Mouse (Mus musculus) hindbrain, postnatal 0 days (tissue): Measurements from ENCODE around the gene Nit2. TPM values are rescaled to one million over a fixed set of nuclear protein-coding genes. Genes with fewer than 3 reads are reported as not detected.
"Not testable (repeated sequence)": the region's sequence is repeated elsewhere in the genome, so short reads cannot be mapped to it uniquely, and the experiment has no call there.

Experiments used
- ATAC-seq: fragments of 200-750 bp; cut with Nextera tagmentation; 2 replicates; pipeline ENCODE4 v1.8.0; 2017; ENCODE audit warnings: mild to moderate bottlenecking, moderate TSS enrichment, moderate library complexity
- DNase-seq: peaks from one replicate; pipeline ENCODE4 v3.0.0-alpha.2; 2015; ENCODE audit warnings: low spot score
- H3K27ac ChIP-seq: fragments of 300-500 bp; sonication (generic); 2 replicates; pipeline ENCODE4 v1.5.1; 2014; ENCODE audit warnings: mild to moderate bottlenecking
- H3K27me3 ChIP-seq: fragments of 300-500 bp; sonication (generic); 2 replicates; pipeline ENCODE4 v1.6.1; 2014; ENCODE audit warnings: low read length, mixed read lengths; ENCODE audit not compliant: insufficient read depth
- H3K36me3 ChIP-seq: fragments of 300-500 bp; sonication (generic); 2 replicates; pipeline ENCODE4 v1.6.1; 2014; ENCODE audit warnings: low read length, mixed read lengths; ENCODE audit not compliant: insufficient read depth
- H3K4me1 ChIP-seq: fragments of 300-500 bp; sonication (generic); 2 replicates; pipeline ENCODE4 v1.6.1; 2014; ENCODE audit warnings: antibody characterized with exemption, low read length, mixed read lengths; ENCODE audit not compliant: insufficient read depth
- H3K4me2 ChIP-seq: fragments of 300-500 bp; sonication (generic); 2 replicates; pipeline ENCODE4 v1.6.1; 2014; ENCODE audit warnings: low read depth, mild to moderate bottlenecking, low read length, moderate library complexity, mixed read lengths
- H3K4me3 ChIP-seq: fragments of 300-500 bp; sonication (generic); 2 replicates; pipeline ENCODE4 v1.5.1; 2014; ENCODE audit warnings: low read length
- H3K9ac ChIP-seq: fragments of 300-500 bp; sonication (generic); replicated peaks from 2 replicates; pipeline ENCODE4 v1.6.1; 2014; ENCODE audit warnings: mild to moderate bottlenecking, low read length, moderate library complexity, mixed read lengths
- H3K9me3 ChIP-seq: fragments of 300-500 bp; sonication (generic); 2 replicates; pipeline ENCODE4 v1.6.1; 2016; ENCODE audit warnings: low read length, mixed read lengths
- CTCF ChIP-seq: IDR thresholded peaks from 2 replicates; pipeline ENCODE4 v1.5.1; 2016; ENCODE audit warnings: antibody characterized with exemption, control low read depth, low read depth
- WGBS: fragments of 180-500 bp; shearing (Covaris S2); extraction: QIAGEN DNeasy Blood & Tissue Kit; methylation state at CpG from one replicate; pipeline ENCODE4 v1.1.7; 2014; 5-methylcytosine and 5-hydroxymethylcytosine counted together
- polyA plus RNA-seq: library from polyadenylated mRNA; unstranded; fragments of >200 nt; fragmentation: Nextera tagmentation; extraction: Ambion mirVana; gene quantifications from 2 replicates; pipeline ENCODE4 v1.2.1, GENCODE M21; 2015
- total RNA-seq: library from RNA; depleted of rRNA; stranded (reverse); fragments of >200 nt; gene quantifications from 2 replicates; pipeline ENCODE4 v1.2.3, GENCODE M21; 2014

Nit2 gene
- total and polyA plus RNA-seq, 2 experiments from 2014 or later: 33.0 to 62.5 TPM

GRCm38 (mm10) chr16:57177254-57177653 lies 10.1 kb upstream of the Nit2 start:
- WGBS: 71% methylated on average over 2 of the region's 2 CpGs
- no peak overlapping the region for H3K9ac ChIP-seq
- DNase-seq: peak; percentile 82
- no peak overlapping the region for H3K4me2 ChIP-seq
- no peaks in the 10 kb centered on the region for H3K27me3 ChIP-seq
- TF ChIP-seq CTCF: peak; percentile 78
- no peak overlapping the region for H3K27ac ChIP-seq
- H3K4me1 ChIP-seq: no peaks in the 10 kb centered on the region
- no peaks in the 10 kb centered on the region for H3K9me3 ChIP-seq
- H3K4me3 ChIP-seq: no peak overlapping the region
- H3K36me3 ChIP-seq: peaks cover 28% of the 10 kb centered on the region
- ATAC-seq: 0 out of 2 replicates have a peak, but pooled peaks have one; percentile 27

- H3K27me3 ChIP-seq: no peaks in the 10 kb centered on the region
- H3K27ac ChIP-seq: no peak overlapping the region
- no peak overlapping the region for H3K4me3 ChIP-seq
- no peak for ATAC-seq
- H3K4me1 ChIP-seq: no peaks in the 10 kb centered on the region
- no peak for TF ChIP-seq CTCF
- no peaks in the 10 kb centered on the region for H3K9me3 ChIP-seq
- no peak overlapping the region for H3K4me2 ChIP-seq
- H3K36me3 ChIP-seq: peaks cover 22% of the 10 kb centered on the region
- 88% methylated on average over 7 of the region's 7 CpGs for WGBS
- no peak for DNase-seq
- H3K9ac ChIP-seq: no peak overlapping the region
Observed at GRCm38 (mm10) chr16:57176276-57176675, 9.1 kb upstream of the Nit2 start.

GRCm38 (mm10) chr16:57175751-57176150 lies 8.6 kb upstream of the Nit2 start:
- DNase-seq (no peak), ATAC-seq (0 out of 2 replicates have a peak, but pooled peaks have one; percentile 27)
- H3K4me3 ChIP-seq: no peak overlapping the region
- H3K27ac ChIP-seq: no peak overlapping the region
- no peaks in the 10 kb centered on the region for H3K27me3 ChIP-seq
- no peak overlapping the region for H3K4me2 ChIP-seq
- WGBS: 77% methylated on average over 2 of the region's 2 CpGs
- TF ChIP-seq CTCF: no peak
- H3K9ac ChIP-seq: no peak overlapping the region
- peaks cover 21% of the 10 kb centered on the region for H3K36me3 ChIP-seq
- H3K9me3 ChIP-seq: no peaks in the 10 kb centered on the region
- H3K4me1 ChIP-seq: no peaks in the 10 kb centered on the region

GRCm38 (mm10) chr16:57174480-57174879 lies 7.3 kb upstream of the Nit2 start:
- ATAC-seq, H3K4me3 ChIP-seq, H3K4me1 ChIP-seq, H3K9ac ChIP-seq, DNase-seq, H3K9me3 ChIP-seq, H3K27ac ChIP-seq, H3K27me3 ChIP-seq, H3K4me2 ChIP-seq: not testable (repeated sequence)
- H3K36me3 ChIP-seq: peaks cover 21% of the 10 kb centered on the region

GRCm38 (mm10) chr16:57171570-57171969 lies 4.4 kb upstream of the Nit2 start:
- H3K36me3 ChIP-seq: peaks cover 21% of the 10 kb centered on the region
- no peaks in the 10 kb centered on the region for H3K9me3 ChIP-seq
- WGBS: 87% methylated on average over 6 of the region's 6 CpGs
- no peak overlapping the region for H3K9ac ChIP-seq
- H3K27ac ChIP-seq: no peak overlapping the region
- no peak overlapping the region for H3K4me3 ChIP-seq
- H3K4me1 ChIP-seq: no peaks in the 10 kb centered on the region
- no peak overlapping the region for H3K4me2 ChIP-seq
- no peak for TF ChIP-seq CTCF
- DNase-seq (no peak), ATAC-seq (no peak)
- no peaks in the 10 kb centered on the region for H3K27me3 ChIP-seq

GRCm38 (mm10) chr16:57171161-57171560 lies 4.0 kb upstream of the Nit2 start:
- Histone ChIP-seq H3K27ac (no peak overlapping the region), H3K27me3 (no peaks in the 10 kb centered on the region), H3K4me2 (no peak overlapping the region), H3K9ac (no peak overlapping the region), H3K9me3 (no peaks in the 10 kb centered on the region), H3K4me1 (no peaks in the 10 kb centered on the region), H3K36me3 (peaks cover 21% of the 10 kb centered on the region), H3K4me3 (no peak overlapping the region)
- ATAC-seq (no peak), DNase-seq (no peak)
- 92% methylated on average over 8 of the region's 8 CpGs for WGBS
- TF ChIP-seq CTCF: no peak

- Histone ChIP-seq H3K4me1 (no peaks in the 10 kb centered on the region), H3K4me2 (no peak overlapping the region), H3K27me3 (no peaks in the 10 kb centered on the region), H3K4me3 (no peak overlapping the region), H3K9ac (no peak overlapping the region), H3K9me3 (no peaks in the 10 kb centered on the region), H3K36me3 (peaks cover 21% of the 10 kb centered on the region), H3K27ac (no peak overlapping the region)
- DNase-seq: no peak
- WGBS: 41% methylated on average over 4 of the region's 4 CpGs
- no peak for TF ChIP-seq CTCF
- ATAC-seq: no peak
Observed at GRCm38 (mm10) chr16:57168236-57168635, 1.1 kb upstream of the Nit2 start.
